Mouse (Mus musculus): Measurements from ENCODE around the gene Dnah9. TPM values are rescaled to one million over a fixed set of nuclear protein-coding genes. Genes with fewer than 3 reads are reported as not detected.

Gene Dnah9
- not detected in 2 replicates for polyA plus RNA-seq (2016; fragmentation: Nextera tagmentation; extraction: Ambion mirVana)

GRCm38 (mm10) chr11:66167801-66168651 is at the start of gene Dnah9:
TSS of gene Dnah9 (minus strand) at chr11:66168551.
- Histone ChIP-seq H3K27me3 (replicated peaks) (peaks cover 26% of the 10 kb centered on the region), H3K4me3 (peak within 1 kb of the TSS; percentile 67), H3K4me2 (peak within 1 kb of the TSS; percentile 98), H3K4me1 (replicated peaks) (peaks cover 6% of the 10 kb centered on the region; the same call in 1 of the 2 replicates), H3K27ac (ENCODE audit: poor library complexity, severe bottlenecking) (no peak within 1 kb of the TSS), H3K9me3 (replicated peaks) (no peaks in the 10 kb centered on the region), H3K9ac (peak within 1 kb of the TSS; percentile 67), H3K36me3 (no peaks in the 10 kb centered on the region)
- ATAC-seq (ENCODE audit: insufficient number of reproducible peaks, low FRiP score), result peak; percentile 83
- WGBS, result under 1% methylated on average over 53 of the region's 53 CpGs

DNA sequence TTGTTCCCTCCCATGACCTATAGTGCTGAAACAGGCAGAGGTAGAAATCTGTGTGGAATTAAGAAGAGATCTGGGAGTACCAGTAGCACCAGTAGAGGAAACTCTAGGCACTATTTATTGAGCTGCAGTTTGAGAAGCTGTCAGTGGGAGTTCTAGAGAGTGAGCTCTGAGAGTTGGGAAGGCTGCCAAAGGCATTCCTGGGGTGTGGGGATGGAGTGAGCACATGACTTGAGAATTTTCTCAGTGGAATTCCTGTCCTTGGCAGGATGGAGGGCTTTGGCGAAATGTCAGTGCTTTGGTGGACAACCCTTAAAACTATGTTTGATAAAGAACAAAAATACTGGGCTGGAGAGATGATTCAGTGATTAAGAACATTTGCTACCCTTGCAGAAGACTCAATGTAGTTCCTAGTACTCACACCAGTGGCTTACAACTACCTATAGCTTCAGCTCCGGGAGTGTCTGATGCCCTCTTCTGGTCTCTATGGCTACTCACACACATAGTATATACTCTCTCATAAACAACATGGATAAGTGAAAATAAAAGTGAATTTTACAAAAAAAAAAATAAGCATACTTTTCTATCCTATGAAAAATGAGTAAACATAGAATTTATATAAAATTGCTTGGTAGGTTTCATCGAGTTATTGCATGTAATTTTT is 20.4 kb upstream of the Dnah9 start:
- H3K4me2 ChIP-seq, result no peak overlapping the region
- H3K36me3 ChIP-seq, result no peaks in the 10 kb centered on the region
- peaks cover 3% of the 10 kb centered on the region; the same call in 1 of the 2 replicates for H3K4me1 ChIP-seq (replicated peaks)
- no peaks in the 10 kb centered on the region for H3K27me3 ChIP-seq (replicated peaks)
- H3K27ac ChIP-seq (ENCODE audit: poor library complexity, severe bottlenecking), result no peak overlapping the region
- WGBS, result 61% methylated on average over 3 of the region's 3 CpGs
- no peak overlapping the region for H3K4me3 ChIP-seq
- peak; percentile 75 for ATAC-seq (ENCODE audit: insufficient number of reproducible peaks, low FRiP score)
- no peak overlapping the region for H3K9ac ChIP-seq
- no peaks in the 10 kb centered on the region for H3K9me3 ChIP-seq (replicated peaks)

- Histone ChIP-seq H3K9me3 (replicated peaks) (no peaks in the 10 kb centered on the region), H3K27ac (ENCODE audit: poor library complexity, severe bottlenecking) (no peak overlapping the region), H3K27me3 (replicated peaks) (no peaks in the 10 kb centered on the region), H3K36me3 (no peaks in the 10 kb centered on the region), H3K9ac (no peak overlapping the region), H3K4me2 (no peak overlapping the region), H3K4me3 (no peak overlapping the region), H3K4me1 (replicated peaks) (peaks cover 3% of the 10 kb centered on the region; the same call in 1 of the 2 replicates)
- WGBS, result 66% methylated on average over 2 of the region's 2 CpGs
- ATAC-seq (ENCODE audit: insufficient number of reproducible peaks, low FRiP score), result no peak
These were observed 19.8 kb upstream of the Dnah9 start for GRCm38 (mm10) chr11:66188146-66188545.

DNA sequence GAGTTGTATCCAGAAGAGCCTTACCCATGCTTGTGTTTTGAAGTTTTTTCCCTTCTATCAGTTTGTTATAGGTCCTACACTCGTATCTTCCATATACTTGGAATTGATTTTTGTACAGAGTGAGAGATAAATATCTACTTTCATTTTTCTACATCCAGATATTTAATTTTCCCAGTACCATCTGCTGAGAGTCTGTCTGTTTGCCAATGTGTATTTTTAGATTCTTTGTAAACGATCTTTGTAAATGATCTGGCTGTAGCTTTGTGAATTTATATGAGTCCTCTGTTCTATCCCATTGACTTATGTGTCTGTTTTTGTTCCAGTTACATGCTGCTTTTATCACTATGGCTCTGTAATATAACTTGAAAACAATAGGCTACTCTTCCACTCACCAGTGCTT is 9.4 kb upstream of the Dnah9 start:
- WGBS, result 67% methylated on average over 2 of the region's 2 CpGs

DNA sequence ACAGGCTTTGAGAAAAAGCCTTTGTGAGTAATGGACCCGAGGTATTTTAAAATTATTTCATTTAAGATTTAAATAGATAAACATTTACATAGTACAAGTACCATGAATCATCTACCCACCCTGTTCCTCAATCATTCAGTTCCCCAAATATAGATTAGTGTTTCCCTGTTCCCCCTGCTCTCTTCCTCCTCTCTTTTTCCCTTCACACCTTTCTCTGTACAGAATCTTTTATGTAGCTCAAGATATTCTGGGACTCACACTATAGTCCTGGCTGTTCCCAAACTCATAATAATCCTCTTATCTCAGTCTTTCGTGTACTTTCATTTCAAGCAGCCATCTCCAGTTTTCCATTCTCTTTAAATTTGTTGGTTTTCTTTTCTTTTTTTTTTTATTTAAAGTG is 4.3 kb downstream of the Dnah9 start:
- no peak overlapping the region for H3K9ac ChIP-seq
- no peaks in the 10 kb centered on the region for H3K36me3 ChIP-seq
- H3K27me3 ChIP-seq (replicated peaks), result peaks cover 13% of the 10 kb centered on the region
- no peak overlapping the region for H3K4me3 ChIP-seq
- no peak for ATAC-seq (ENCODE audit: insufficient number of reproducible peaks, low FRiP score)
- WGBS, result 72% methylated on average over 2 of the region's 2 CpGs
- H3K4me2 ChIP-seq, result no peak overlapping the region
- no peak overlapping the region for H3K27ac ChIP-seq (ENCODE audit: poor library complexity, severe bottlenecking)
- no peaks in the 10 kb centered on the region for H3K9me3 ChIP-seq (replicated peaks)
- H3K4me1 ChIP-seq (replicated peaks), result peaks cover 6% of the 10 kb centered on the region; the same call in 1 of the 2 replicates

More for the DNA sequence above, 9.4 kb upstream of the Dnah9 start:
- Histone ChIP-seq H3K9me3 (replicated peaks) (no peaks in the 10 kb centered on the region), H3K27ac (ENCODE audit: poor library complexity, severe bottlenecking) (no peak overlapping the region), H3K4me3 (no peak overlapping the region), H3K27me3 (replicated peaks) (no peaks in the 10 kb centered on the region), H3K9ac (no peak overlapping the region), H3K4me1 (replicated peaks) (no peaks in the 10 kb centered on the region), H3K4me2 (no peak overlapping the region), H3K36me3 (no peaks in the 10 kb centered on the region)
- no peak for ATAC-seq (ENCODE audit: insufficient number of reproducible peaks, low FRiP score)

DNA sequence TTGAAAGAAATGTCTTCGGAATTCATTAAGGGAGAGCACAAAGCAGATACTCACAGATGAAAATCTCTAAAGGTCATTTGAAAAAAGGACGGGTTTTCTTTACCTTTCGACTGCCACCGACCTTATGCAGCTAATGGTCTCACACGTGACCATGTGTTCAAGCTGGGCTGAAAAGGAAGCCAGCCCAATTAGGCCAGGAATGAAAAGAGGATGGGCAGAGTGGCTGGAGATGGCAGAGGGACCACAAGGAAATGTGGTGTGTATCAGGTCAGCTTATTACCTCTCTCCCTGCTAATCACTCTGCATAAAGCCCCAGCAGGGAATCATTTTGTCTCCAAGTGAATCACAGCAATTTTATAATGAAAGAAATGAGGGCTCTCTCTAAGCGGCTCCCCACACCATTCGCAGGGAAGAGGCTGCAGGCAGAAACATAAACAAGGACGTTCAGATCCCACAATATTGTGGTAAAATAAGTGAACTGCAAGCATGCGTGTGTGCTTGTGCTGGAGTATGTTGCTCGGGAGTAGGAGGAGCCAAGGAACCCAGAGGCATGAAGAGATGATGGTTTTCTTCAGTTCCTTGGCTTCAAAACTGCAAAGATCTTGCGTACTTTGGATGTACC is 27.6 kb downstream of the Dnah9 start:
- Histone ChIP-seq H3K4me1 (replicated peaks) (no peaks in the 10 kb centered on the region), H3K27me3 (replicated peaks) (no peaks in the 10 kb centered on the region; the same call in 1 of the 2 replicates), H3K27ac (ENCODE audit: poor library complexity, severe bottlenecking) (no peak overlapping the region), H3K4me3 (no peak overlapping the region), H3K9ac (no peak overlapping the region), H3K36me3 (no peaks in the 10 kb centered on the region), H3K9me3 (replicated peaks) (no peaks in the 10 kb centered on the region), H3K4me2 (no peak overlapping the region)
- ATAC-seq (ENCODE audit: insufficient number of reproducible peaks, low FRiP score), result no peak
- WGBS, result 68% methylated on average over 11 of the region's 11 CpGs

DNA sequence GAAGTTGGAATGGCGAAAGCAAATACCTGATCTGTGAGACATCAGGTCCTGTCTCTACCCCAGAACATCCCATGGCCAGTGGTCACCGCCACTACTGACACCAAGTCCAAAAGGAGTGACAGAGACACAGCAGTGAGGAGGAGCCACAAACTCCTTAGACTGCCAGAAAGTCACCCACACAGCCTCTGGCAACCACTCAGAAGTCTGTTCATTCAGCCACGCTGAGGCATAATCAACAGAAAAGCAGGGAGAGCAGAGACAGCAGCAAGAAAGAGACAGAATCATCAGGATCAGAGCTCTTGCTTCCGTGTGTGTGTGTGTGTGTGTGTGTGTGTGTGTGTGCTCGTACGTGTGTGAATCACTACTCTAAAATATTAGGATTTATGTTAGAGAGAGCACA is 33.5 kb downstream of the Dnah9 start:
- Histone ChIP-seq H3K4me3 (no peak overlapping the region), H3K27ac (ENCODE audit: poor library complexity, severe bottlenecking) (no peak overlapping the region), H3K4me2 (no peak overlapping the region), H3K27me3 (replicated peaks) (no peaks in the 10 kb centered on the region), H3K9ac (no peak overlapping the region), H3K9me3 (replicated peaks) (no peaks in the 10 kb centered on the region), H3K36me3 (no peaks in the 10 kb centered on the region), H3K4me1 (replicated peaks) (no peaks in the 10 kb centered on the region)
- no peak for ATAC-seq (ENCODE audit: insufficient number of reproducible peaks, low FRiP score)
- WGBS, result 73% methylated on average over 6 of the region's 6 CpGs

DNA sequence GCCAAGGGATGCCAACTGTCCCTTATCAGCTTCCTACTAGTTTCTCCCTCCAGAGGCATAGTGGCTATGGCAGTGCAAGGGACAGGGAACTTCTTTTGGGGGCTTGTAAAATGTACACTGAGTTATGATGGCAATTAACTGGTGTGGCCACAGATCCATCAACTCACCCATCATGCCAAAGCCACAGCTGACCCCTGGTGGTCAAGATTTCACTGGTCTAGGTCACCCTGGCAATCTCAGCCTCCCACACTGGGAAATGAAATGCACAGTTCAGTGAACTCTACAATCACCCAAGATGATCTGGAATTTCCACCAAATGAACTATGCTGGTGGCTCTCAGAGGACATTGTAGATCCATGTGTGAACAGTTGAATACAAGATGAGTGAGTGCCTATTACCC is 42.2 kb downstream of the Dnah9 start:
- Histone ChIP-seq H3K4me3 (no peak overlapping the region), H3K36me3 (no peaks in the 10 kb centered on the region), H3K27ac (ENCODE audit: poor library complexity, severe bottlenecking) (no peak overlapping the region), H3K27me3 (replicated peaks) (no peaks in the 10 kb centered on the region), H3K9ac (no peak overlapping the region), H3K9me3 (replicated peaks) (no peaks in the 10 kb centered on the region), H3K4me2 (no peak overlapping the region), H3K4me1 (replicated peaks) (no peaks in the 10 kb centered on the region)
- ATAC-seq (ENCODE audit: insufficient number of reproducible peaks, low FRiP score), result no peak

DNA sequence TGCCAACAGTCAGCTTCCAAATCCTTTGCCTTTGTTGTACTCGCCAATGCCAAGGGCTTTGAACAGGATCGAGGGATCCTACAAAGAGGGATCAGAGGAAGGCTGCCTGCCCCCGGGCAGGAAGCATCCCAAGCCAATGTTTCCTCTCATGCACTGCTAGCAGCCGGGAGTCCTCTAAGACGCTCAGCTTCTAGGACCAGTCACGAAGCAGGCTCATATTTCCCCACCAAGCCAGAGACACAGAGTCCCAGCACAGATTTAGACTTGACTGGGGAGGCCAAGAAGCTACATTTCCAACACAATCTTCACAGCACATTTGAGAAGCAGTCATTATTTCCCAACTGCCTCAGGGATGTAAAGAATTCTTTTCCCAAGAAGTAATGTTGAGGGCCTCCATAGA is 43.9 kb downstream of the Dnah9 start:
- Histone ChIP-seq H3K4me3 (no peak overlapping the region), H3K9me3 (replicated peaks) (no peaks in the 10 kb centered on the region), H3K4me2 (no peak overlapping the region), H3K27ac (ENCODE audit: poor library complexity, severe bottlenecking) (no peak overlapping the region), H3K4me1 (replicated peaks) (no peaks in the 10 kb centered on the region), H3K36me3 (no peaks in the 10 kb centered on the region), H3K27me3 (replicated peaks) (no peaks in the 10 kb centered on the region), H3K9ac (no peak overlapping the region)
- 58% methylated on average over 6 of the region's 6 CpGs for WGBS
- ATAC-seq (ENCODE audit: insufficient number of reproducible peaks, low FRiP score), result no peak

- Histone ChIP-seq H3K9ac (no peak overlapping the region), H3K9me3 (replicated peaks) (no peaks in the 10 kb centered on the region), H3K27me3 (replicated peaks) (no peaks in the 10 kb centered on the region), H3K36me3 (no peaks in the 10 kb centered on the region), H3K4me2 (no peak overlapping the region), H3K4me3 (no peak overlapping the region), H3K27ac (ENCODE audit: poor library complexity, severe bottlenecking) (no peak overlapping the region), H3K4me1 (replicated peaks) (no peaks in the 10 kb centered on the region)
- 25% methylated on average over 3 of the region's 3 CpGs for WGBS
- no peak for ATAC-seq (ENCODE audit: insufficient number of reproducible peaks, low FRiP score)
These were observed 46.3 kb downstream of the Dnah9 start for GRCm38 (mm10) chr11:66122017-66122416.

- WGBS, result 79% methylated on average over 7 of the region's 7 CpGs
- H3K4me1 ChIP-seq (replicated peaks), result no peaks in the 10 kb centered on the region
- H3K36me3 ChIP-seq, result no peaks in the 10 kb centered on the region
- no peak overlapping the region for H3K4me3 ChIP-seq
- H3K27ac ChIP-seq (ENCODE audit: poor library complexity, severe bottlenecking), result no peak overlapping the region
- H3K9me3 ChIP-seq (replicated peaks), result no peaks in the 10 kb centered on the region
- no peak for ATAC-seq (ENCODE audit: insufficient number of reproducible peaks, low FRiP score)
- H3K27me3 ChIP-seq (replicated peaks), result no peaks in the 10 kb centered on the region
- H3K9ac ChIP-seq, result no peak overlapping the region
- H3K4me2 ChIP-seq, result no peak overlapping the region
These were observed 84.6 kb downstream of the Dnah9 start for GRCm38 (mm10) chr11:66083663-66084254.
